Mouse (Mus musculus): ENCODE results near the gene Nebl. TPM values are rescaled to one million over a fixed set of nuclear protein-coding genes. Genes with fewer than 3 reads are reported as not detected.

Nebl gene
- total and polyA plus RNA-seq, 3 experiments = 4.7 to 5.4 TPM; not detected in 1

- H3K4me1 ChIP-seq (ENCODE audit: control insufficient read depth in 1 of 2, insufficient read depth in 2 of 2, low read length in 2 of 2) = no peaks in the 10 kb centered on the region
- TF ChIP-seq ZMIZ1 (IDR thresholded peaks at IDR 0.05; ENCODE audit: low read depth, low read length) = no peak
- TF ChIP-seq CHD2 (IDR thresholded peaks at IDR 0.05; ENCODE audit: low read length) = no peak
- no peak for TF ChIP-seq MAFK (IDR thresholded peaks at IDR 0.05; ENCODE audit: borderline replicate concordance, low read depth, low read length)
Observed at GRCm38 (mm10) chr2:17571716-17572115, 159.5 kb downstream of the Nebl start.

GRCm38 (mm10) chr2:17558889-17559742 is 172.1 kb downstream of the Nebl start:
- no peaks in the 10 kb centered on the region for H3K27me3 ChIP-seq (ENCODE audit: control insufficient read depth in 1 of 2, insufficient read depth in 2 of 2, low read length in 2 of 2)
- no peak overlapping the region for H3K9ac ChIP-seq (ENCODE audit: control insufficient read depth, low read depth, low read length, poor library complexity, severe bottlenecking)
- H3K79me2 ChIP-seq (ENCODE audit: control insufficient read depth, insufficient read depth, low read length, poor library complexity) = no peaks in the 10 kb centered on the region
- TF ChIP-seq MYC (IDR thresholded peaks at IDR 0.05; ENCODE audit: low read depth, low read length) (no peak), E2F4 (IDR thresholded peaks at IDR 0.05; ENCODE audit: borderline replicate concordance, low read depth, low read length) (no peak), ZC3H11A (IDR thresholded peaks at IDR 0.05; ENCODE audit: low read depth, low read length) (no peak)
- H3K36me3 ChIP-seq (ENCODE audit: control insufficient read depth in 1 of 2, insufficient read depth in 2 of 2, low read length in 2 of 2) = no peaks in the 10 kb centered on the region
- H3K9me3 ChIP-seq (replicated peaks; ENCODE audit: insufficient read depth, low read length) = no peaks in the 10 kb centered on the region
- no peak overlapping the region for H3K4me3 ChIP-seq (ENCODE audit: control insufficient read depth in 1 of 2, insufficient read depth in 1 of 2, low read depth in 2 of 2, low read length in 2 of 2)
- no peak for DNase-seq (ENCODE audit: low read depth, low spot score)
- no peaks in the 10 kb centered on the region for H3K4me1 ChIP-seq (ENCODE audit: control insufficient read depth in 1 of 2, insufficient read depth in 2 of 2, low read length in 2 of 2)
- no peak overlapping the region for H3K27ac ChIP-seq (ENCODE audit: control insufficient read depth, low read depth, low read length)

More at GRCm38 (mm10) chr2:17571716-17572115, 159.5 kb downstream of the Nebl start:
- no peak overlapping the region for H3K4me3 ChIP-seq (ENCODE audit: control insufficient read depth in 1 of 2, insufficient read depth in 1 of 2, low read depth in 2 of 2, low read length in 2 of 2)
- no peaks in the 10 kb centered on the region for H3K79me2 ChIP-seq (ENCODE audit: control insufficient read depth, insufficient read depth, low read length, poor library complexity)
- H3K27ac ChIP-seq (ENCODE audit: control insufficient read depth, low read depth, low read length) = no peak overlapping the region
- H3K9me3 ChIP-seq (replicated peaks; ENCODE audit: insufficient read depth, low read length) = no peaks in the 10 kb centered on the region
- no peak for DNase-seq (ENCODE audit: low read depth, low spot score)
- no peak overlapping the region for H3K9ac ChIP-seq (ENCODE audit: control insufficient read depth, low read depth, low read length, poor library complexity, severe bottlenecking)
- H3K27me3 ChIP-seq (ENCODE audit: control insufficient read depth in 1 of 2, insufficient read depth in 2 of 2, low read length in 2 of 2) = no peaks in the 10 kb centered on the region
- no peaks in the 10 kb centered on the region for H3K36me3 ChIP-seq (ENCODE audit: control insufficient read depth in 1 of 2, insufficient read depth in 2 of 2, low read length in 2 of 2)

GRCm38 (mm10) chr2:17549895-17550558 is 181.2 kb downstream of the Nebl start:
- Histone ChIP-seq H3K27ac (ENCODE audit: control insufficient read depth, low read depth, low read length) (no peak overlapping the region), H3K79me2 (ENCODE audit: control insufficient read depth, insufficient read depth, low read length, poor library complexity) (no peaks in the 10 kb centered on the region), H3K4me1 (ENCODE audit: control insufficient read depth in 1 of 2, insufficient read depth in 2 of 2, low read length in 2 of 2) (no peaks in the 10 kb centered on the region), H3K36me3 (ENCODE audit: control insufficient read depth in 1 of 2, insufficient read depth in 2 of 2, low read length in 2 of 2) (no peaks in the 10 kb centered on the region), H3K4me3 (ENCODE audit: control insufficient read depth in 1 of 2, insufficient read depth in 1 of 2, low read depth in 2 of 2, low read length in 2 of 2) (no peak overlapping the region), H3K27me3 (ENCODE audit: control insufficient read depth in 1 of 2, insufficient read depth in 2 of 2, low read length in 2 of 2) (no peaks in the 10 kb centered on the region), H3K9ac (ENCODE audit: control insufficient read depth, low read depth, low read length, poor library complexity, severe bottlenecking) (no peak overlapping the region), H3K9me3 (replicated peaks; ENCODE audit: insufficient read depth, low read length) (no peaks in the 10 kb centered on the region)
- TF ChIP-seq MAZ (IDR thresholded peaks at IDR 0.05; ENCODE audit: low read depth, low read length) (no peak), ZMIZ1 (IDR thresholded peaks at IDR 0.05; ENCODE audit: low read depth, low read length) (no peak), ETS1 (IDR thresholded peaks at IDR 0.05; ENCODE audit: low read depth, low read length) (no peak), USF1 (IDR thresholded peaks at IDR 0.05; ENCODE audit: low read depth, low read length) (no peak)
- DNase-seq (ENCODE audit: low read depth, low spot score) = no peak
